Mouse (Mus musculus) heart, postnatal 0 days (tissue): Measurements from ENCODE around the gene Pdk1.

Experiments
- CTCF ChIP-seq: IDR thresholded peaks from 2 replicates; pipeline ENCODE4 v1.5.1; 2016; ENCODE audit warnings: antibody characterized with exemption, control low read depth, low read depth
- EP300 ChIP-seq: IDR thresholded peaks from 2 replicates; pipeline ENCODE4 v1.6.1; 2016; ENCODE audit warnings: antibody characterized with exemption, low read depth

- TF ChIP-seq CTCF (no peak), EP300 (no peak)
Measured at GRCm38 (mm10) chr2:71865022-71865421, 8.0 kb upstream of the Pdk1 start.
